Mouse (Mus musculus) brain, embryonic 14.5 days (tissue): Measurements from ENCODE around the gene Ccdc177. TPM values are rescaled to one million over a fixed set of nuclear protein-coding genes. Genes with fewer than 3 reads are reported as not detected.
A peak's percentile ranks its signal among the peaks of the same experiment; 100 is the strongest.

Experiments
- DNase-seq: peaks from one replicate; pipeline ENCODE4 v3.0.0-alpha.2; 2011; ENCODE audit warnings: low read depth
- CTCF ChIP-seq: fragments of 200-500 bp; IDR thresholded peaks from 2 replicates; pipeline ENCODE4 v1.5.1; 2012; ENCODE audit warnings: inconsistent platforms, mild to moderate bottlenecking, moderate library complexity, borderline replicate concordance; ENCODE audit not compliant: insufficient read depth, insufficient read length; ENCODE audit errors: extremely low read depth
- POLR2A ChIP-seq: fragments of 200-500 bp; IDR thresholded peaks from 2 replicates; pipeline ENCODE4 v1.6.1; 2012; ENCODE audit warnings: mild to moderate bottlenecking, inconsistent platforms, borderline replicate concordance; ENCODE audit not compliant: poor library complexity, insufficient read depth, insufficient read length, severe bottlenecking; ENCODE audit errors: extremely low read depth
- polyA plus RNA-seq: library from polyadenylated mRNA; depleted of rRNA; stranded (reverse); fragments of >200 nt; gene quantifications from 2 replicates; pipeline ENCODE4 v1.2.3, GENCODE M21; 2012

Ccdc177 gene
- polyA plus RNA-seq, 1 experiment: 15.3 TPM

- TF ChIP-seq POLR2A (no peak), CTCF (no peak)
These were observed 19.3 kb upstream of the Ccdc177 start for GRCm38 (mm10) chr12:80779760-80780159.

GRCm38 (mm10) chr12:80778188-80778936 lies 17.9 kb upstream of the Ccdc177 start:
- DNase-seq: peak; percentile 32
- TF ChIP-seq CTCF (no peak), POLR2A (no peak)

More at GRCm38 (mm10) chr12:80779760-80780159, 19.3 kb upstream of the Ccdc177 start:
- no peak for DNase-seq

GRCm38 (mm10) chr12:80776046-80776634 lies 15.7 kb upstream of the Ccdc177 start:
- TF ChIP-seq POLR2A (no peak), CTCF (no peak)
- DNase-seq: no peak

DNA sequence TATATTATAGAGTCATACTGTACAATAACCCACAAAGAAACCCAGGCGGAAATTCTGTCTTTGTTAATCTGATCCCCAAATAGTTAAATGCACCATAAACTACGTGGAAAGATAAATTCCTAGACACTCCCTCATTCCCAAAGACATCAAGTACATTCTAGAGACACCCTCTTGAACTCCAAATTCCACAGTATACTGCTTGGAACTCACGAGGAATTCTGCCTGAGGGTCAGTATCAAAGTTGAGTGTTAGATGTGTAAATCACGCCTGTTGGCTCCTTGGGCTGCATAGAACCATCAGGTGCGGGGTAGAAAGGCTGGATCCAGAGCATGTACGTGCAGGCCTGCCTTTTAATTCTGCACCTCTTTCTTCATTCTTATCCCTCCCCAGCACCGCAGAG lies 14.3 kb upstream of the Ccdc177 start:
- TF ChIP-seq POLR2A (no peak), CTCF (no peak)
- no peak for DNase-seq

DNA sequence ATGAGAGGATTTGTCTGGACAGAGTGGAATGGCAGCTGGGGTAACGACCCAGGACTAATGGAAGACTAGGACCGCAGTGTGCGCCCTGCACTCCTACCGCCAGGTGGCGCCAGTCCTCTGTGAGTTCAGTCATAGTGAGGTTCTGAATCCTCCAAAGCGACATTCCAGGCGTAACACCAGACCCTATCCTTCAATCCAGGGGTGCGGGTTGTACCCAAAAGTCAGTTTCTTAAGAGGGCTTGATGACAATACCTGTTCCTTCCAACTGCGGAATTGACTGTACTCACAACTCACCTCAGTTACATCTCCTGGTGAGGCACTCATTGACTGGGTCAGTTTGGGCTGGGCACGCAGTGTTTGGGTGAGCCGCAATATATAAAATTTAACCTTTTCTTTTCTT lies 9.2 kb upstream of the Ccdc177 start:
- DNase-seq: peak; percentile 91
- TF ChIP-seq CTCF (peak; percentile 98), POLR2A (no peak)

GRCm38 (mm10) chr12:80764116-80764515 lies 3.6 kb upstream of the Ccdc177 start:
- no peak for TF ChIP-seq POLR2A
- TF ChIP-seq CTCF: no peak

GRCm38 (mm10) chr12:80762982-80763381 lies 2.5 kb upstream of the Ccdc177 start:
- DNase-seq: no peak
- TF ChIP-seq POLR2A (no peak), CTCF (no peak)

More at GRCm38 (mm10) chr12:80764116-80764515, 3.6 kb upstream of the Ccdc177 start:
- DNase-seq: no peak

- DNase-seq: peak; percentile 96
- no peak for TF ChIP-seq POLR2A
- TF ChIP-seq CTCF: no peak
These were observed 633 bp downstream of the Ccdc177 start for GRCm38 (mm10) chr12:80759713-80760395.

DNA sequence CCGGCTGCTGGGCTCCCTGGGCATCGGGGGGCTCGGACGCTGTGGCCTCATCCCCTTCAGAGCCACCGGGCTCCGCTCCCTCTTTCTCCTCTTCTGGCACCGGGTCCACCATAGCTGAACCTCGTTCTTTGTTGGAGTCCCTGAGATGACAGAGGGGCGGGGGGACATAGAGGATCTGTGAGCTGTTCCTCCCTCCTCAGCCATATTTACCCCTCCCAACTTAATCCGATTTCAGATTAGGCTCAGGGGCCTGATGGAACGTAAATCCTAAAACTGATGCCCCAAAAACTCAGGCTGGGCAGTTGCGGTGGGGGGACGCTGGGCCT lies 1.1 kb downstream of the Ccdc177 start:
- no peak for DNase-seq
- no peak for TF ChIP-seq CTCF
- no peak for TF ChIP-seq POLR2A

DNA sequence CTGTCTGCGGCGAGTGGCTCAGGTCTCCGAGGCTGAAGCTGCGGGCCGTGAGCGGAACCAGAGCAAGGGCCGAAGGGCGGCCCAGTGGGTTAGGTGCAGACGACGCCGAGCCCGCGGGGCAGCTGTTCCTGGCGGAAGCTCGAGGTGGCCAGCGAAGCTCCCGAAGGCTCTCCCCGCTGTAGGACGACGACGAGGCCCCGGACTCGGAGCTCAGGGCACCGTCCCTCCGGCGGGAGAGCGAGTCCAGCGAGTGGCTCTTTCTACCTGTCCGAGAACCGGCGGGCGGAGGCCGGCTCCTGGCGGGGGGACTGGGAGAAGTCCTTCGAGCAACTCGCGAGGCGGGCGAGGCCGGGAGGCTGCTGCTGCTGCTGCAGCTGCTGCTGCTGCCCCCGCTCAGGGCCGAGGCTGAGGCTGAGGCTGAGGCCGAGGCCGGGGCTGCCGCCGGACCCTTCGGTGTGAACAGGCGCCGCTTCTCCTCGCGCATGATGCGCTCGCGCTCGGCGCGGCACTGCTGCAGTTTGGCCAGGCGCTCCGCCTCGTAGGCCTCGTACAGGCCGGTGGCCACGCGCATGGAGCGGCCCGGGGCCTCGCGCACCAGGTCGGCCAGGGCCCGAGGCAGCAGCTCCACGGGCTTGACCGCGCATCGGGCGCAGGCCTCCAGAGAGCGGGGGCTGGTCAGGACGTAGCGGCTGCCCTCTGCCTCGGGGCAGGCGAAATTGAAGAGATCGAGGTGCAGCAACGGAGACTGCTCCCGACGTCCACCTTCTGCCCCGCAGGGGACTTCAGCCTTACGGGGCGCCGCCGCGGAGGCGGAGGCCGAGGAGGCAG lies 1.7 kb downstream of the Ccdc177 start:
- TF ChIP-seq CTCF (no peak), POLR2A (no peak)
- peak; percentile 47 for DNase-seq

- TF ChIP-seq CTCF (no peak), POLR2A (no peak)
- DNase-seq: peak; percentile 58
These were observed 2.5 kb downstream of the Ccdc177 start for GRCm38 (mm10) chr12:80757751-80758558.

- TF ChIP-seq POLR2A: no peak
- TF ChIP-seq CTCF: no peak
- DNase-seq: no peak
These were observed 8.9 kb downstream of the Ccdc177 start for GRCm38 (mm10) chr12:80751556-80751955.
